Mouse (Mus musculus) thymus, postnatal 14 days (tissue): ENCODE results near the gene Vmn1r1.
"Not testable (repeated sequence)": the region's sequence is repeated elsewhere in the genome, so short reads cannot be mapped to it uniquely, and the experiment has no call there.

ENCODE experiments used
- DNase-seq: peaks from one replicate; pipeline ENCODE4 v3.0.0; 2021

Vmn1r1 gene

GRCm38 (mm10) chr1:182164386-182164785, at the start of gene Vmn1r1:
Gene Vmn1r1 (minus strand): TSS chr1:182164486.
- DNase-seq = no peak

- DNase-seq = no peak
Observed at GRCm38 (mm10) chr1:182210322-182210721, 46.0 kb upstream of the Vmn1r1 start.

- DNase-seq = no peak
Observed at GRCm38 (mm10) chr1:182192581-182192980, 28.3 kb upstream of the Vmn1r1 start.

- DNase-seq = no peak
Observed at GRCm38 (mm10) chr1:182191816-182192545, 27.7 kb upstream of the Vmn1r1 start.

GRCm38 (mm10) chr1:182191181-182191580, 26.9 kb upstream of the Vmn1r1 start:
- no peak for DNase-seq

GRCm38 (mm10) chr1:182189669-182190440, 25.6 kb upstream of the Vmn1r1 start:
- no peak for DNase-seq

GRCm38 (mm10) chr1:182182449-182182848, 18.2 kb upstream of the Vmn1r1 start:
- DNase-seq = not testable (repeated sequence)

- DNase-seq = no peak
Observed at GRCm38 (mm10) chr1:182181456-182182305, 17.4 kb upstream of the Vmn1r1 start.

GRCm38 (mm10) chr1:182176985-182177384, 12.7 kb upstream of the Vmn1r1 start:
- not testable (repeated sequence) for DNase-seq

- not testable (repeated sequence) for DNase-seq
Observed at GRCm38 (mm10) chr1:182170206-182170605, 5.9 kb upstream of the Vmn1r1 start.

GRCm38 (mm10) chr1:182162951-182163350, 1.3 kb downstream of the Vmn1r1 start:
- DNase-seq = peak; percentile 34

GRCm38 (mm10) chr1:182159575-182159974, 4.7 kb downstream of the Vmn1r1 start:
- peak; percentile 34 for DNase-seq

GRCm38 (mm10) chr1:182157734-182158133, 6.6 kb downstream of the Vmn1r1 start:
- no peak for DNase-seq

- peak; percentile 49 for DNase-seq
Observed at GRCm38 (mm10) chr1:182149966-182150365, 14.3 kb downstream of the Vmn1r1 start.

- no peak for DNase-seq
Observed at GRCm38 (mm10) chr1:182148864-182149514, 15.3 kb downstream of the Vmn1r1 start.

- DNase-seq = no peak
Observed at GRCm38 (mm10) chr1:182145546-182145945, 18.7 kb downstream of the Vmn1r1 start.

GRCm38 (mm10) chr1:182143288-182143687, 21.0 kb downstream of the Vmn1r1 start:
- peak; percentile 51 for DNase-seq

GRCm38 (mm10) chr1:182142725-182143124, 21.6 kb downstream of the Vmn1r1 start:
- DNase-seq = no peak

GRCm38 (mm10) chr1:182140370-182140769, 23.9 kb downstream of the Vmn1r1 start:
- DNase-seq = peak; percentile 83

- DNase-seq = no peak
Observed at GRCm38 (mm10) chr1:182139937-182140336, 24.3 kb downstream of the Vmn1r1 start.

GRCm38 (mm10) chr1:182138172-182138571, 26.1 kb downstream of the Vmn1r1 start:
- DNase-seq = no peak
